Mouse (Mus musculus): ENCODE data around the gene Banp. TPM values are rescaled to one million over a fixed set of nuclear protein-coding genes. Genes with fewer than 3 reads are reported as not detected.

Banp gene
- polyA plus RNA-seq, 1 experiment from 2014 or later, result 43.3 TPM

Small RNA genes lying within 50 kb of the gene (microRNA-seq; reads per million reads assigned to microRNA genes)
- 1.0 reads per million for gene Mir7237

Other genes with a start within 250 kb of the Banp start
- 0.85 and 1.3 TPM in 2 replicates for gene Jph3, start 220.1 kb upstream of the Banp start, polyA plus RNA-seq (2015; fragmentation: Nextera tagmentation; extraction: Ambion mirVana)
- gene Klhdc4, start 120.2 kb upstream of the Banp start, polyA plus RNA-seq (2015; fragmentation: Nextera tagmentation; extraction: Ambion mirVana), result 42.7 and 45.5 TPM in 2 replicates
- gene Slc7a5, start 42.1 kb upstream of the Banp start, polyA plus RNA-seq (2015; fragmentation: Nextera tagmentation; extraction: Ambion mirVana), result 16.7 and 19.3 TPM in 2 replicates
- 0.40 TPM in 1 of 2 replicates, not detected in the other for gene Car5a, start 4.8 kb upstream of the Banp start, polyA plus RNA-seq (2015; fragmentation: Nextera tagmentation; extraction: Ambion mirVana)

Measured in kidney, embryonic 15.5 days (tissue).